In the genomic region with DNA sequence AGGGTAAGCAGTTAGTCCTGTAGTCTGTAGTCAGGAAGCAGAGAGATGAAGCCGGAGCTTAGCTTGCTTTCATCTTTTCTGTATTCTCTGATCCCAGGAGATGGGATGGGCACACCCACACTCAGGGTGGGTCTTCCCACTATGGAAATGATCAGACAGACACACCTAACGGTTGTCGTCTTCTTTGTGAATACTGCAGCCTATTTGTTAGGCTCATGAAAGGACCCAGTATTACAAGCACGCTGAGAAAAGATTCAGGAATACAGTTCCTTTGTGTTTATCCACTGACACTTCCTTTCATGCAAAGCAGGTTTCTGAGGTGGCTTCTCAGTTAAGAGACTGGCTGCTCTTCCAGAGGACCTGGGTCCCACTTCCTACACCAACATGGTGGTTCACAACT, we compare ENCODE assay signal across 32 mouse cellular contexts. TPM values are rescaled to one million over a fixed set of nuclear protein-coding genes. Genes with fewer than 3 reads are reported as not detected.
"Had no signal": no experiment of that assay in that cellular context is flagged by ENCODE, and none has a peak within 500 bp of the region (broad histone marks: within the 10 kb centered on the region; RNA-seq: fewer than 3 reads in every experiment).

No protein-coding gene starts in this region.

- DNase-seq: kidney, adult 18-20 months; kidney, adult 9 months; kidney, postnatal 25 days; layer of hippocampus, adult 9-11 months; left cerebral cortex, postnatal 4 days; liver, embryonic 13.5 days; lung, adult 2 months; thymus, adult 18-20 months; thymus, postnatal 36 days had no signal

- H3K4me2 ChIP-seq: limb, embryonic 12.5 days; limb, embryonic 15.5 days; liver, embryonic 13.5 days; midbrain, embryonic 12.5 days; neural tube, embryonic 13.5 days had no signal

- H3K9me3 ChIP-seq: limb, embryonic 12.5 days; limb, embryonic 15.5 days; liver, embryonic 13.5 days; midbrain, embryonic 12.5 days; neural tube, embryonic 13.5 days had no signal

- ATAC-seq: midbrain, embryonic 16.5 days had no signal

- H3K36me3 ChIP-seq: limb, embryonic 12.5 days; limb, embryonic 15.5 days; liver, embryonic 13.5 days; midbrain, embryonic 12.5 days; neural tube, embryonic 13.5 days had no signal

- H3K4me1 ChIP-seq: limb, embryonic 12.5 days; limb, embryonic 15.5 days; midbrain, embryonic 12.5 days had no signal

- H3K4me3 ChIP-seq: layer of hippocampus, adult 2 months; limb, embryonic 12.5 days; limb, embryonic 15.5 days; liver, embryonic 13.5 days; midbrain, embryonic 12.5 days; myocyte; neural tube, embryonic 13.5 days had no signal

- H3K9ac ChIP-seq: limb, embryonic 12.5 days; limb, embryonic 15.5 days; liver, embryonic 13.5 days; midbrain, embryonic 12.5 days; neural tube, embryonic 13.5 days had no signal

- H3K27me3 ChIP-seq: limb, embryonic 12.5 days; limb, embryonic 15.5 days; liver, embryonic 13.5 days; midbrain, embryonic 12.5 days; neural tube, embryonic 13.5 days had no signal

- H3K27ac ChIP-seq: kidney, postnatal 0 days; layer of hippocampus, adult 2 months; limb, embryonic 12.5 days; limb, embryonic 15.5 days; liver, embryonic 13.5 days; macrophage; midbrain, embryonic 12.5 days; neural tube, embryonic 13.5 days had no signal

RNA-seq across cellular contexts. Expression of a gene that starts 4.1 kb away (rescaled TPM):
- total RNA-seq: layer of hippocampus, adult 2 months; layer of hippocampus, postnatal 25 days; left cerebral cortex, adult 18-20 months; left cerebral cortex, postnatal 10 days; left cerebral cortex, postnatal 4 days; neutrophil, adult 5-6 weeks had no signal
- polyA plus RNA-seq: kidney, postnatal 0 days; large intestine, adult 2 months; limb, embryonic 12.5 days; lung, embryonic 16.5 days; macrophage; midbrain, embryonic 12.5 days; midbrain, embryonic 16.5 days; myocyte; neural tube, embryonic 13.5 days; small intestine, adult 2 months; spleen, adult 2 months; testis, adult 2 months; urinary bladder, adult 2 months had no signal

RNA-seq across cellular contexts. Expression of a gene that starts 39.9 kb away (rescaled TPM):
- total RNA-seq: layer of hippocampus, adult 2 months; layer of hippocampus, postnatal 25 days; left cerebral cortex, adult 18-20 months; left cerebral cortex, postnatal 10 days had no signal
- polyA plus RNA-seq: kidney, postnatal 0 days; large intestine, adult 2 months; limb, embryonic 12.5 days; limb, embryonic 15.5 days; liver, embryonic 13.5 days; liver, embryonic 16.5 days; lung, adult 2 months; lung, embryonic 16.5 days; macrophage; midbrain, embryonic 12.5 days; myocyte; neural tube, embryonic 13.5 days; small intestine, adult 2 months; spleen, adult 2 months; stomach, embryonic 16.5 days had no signal

RNA-seq across cellular contexts. Expression of a gene that starts 41.0 kb away (rescaled TPM):
- total RNA-seq: layer of hippocampus, postnatal 25 days; megakaryocyte, adult 5-6 weeks; monocyte, adult 5-6 weeks; neutrophil, adult 5-6 weeks had no signal
- polyA plus RNA-seq: limb, embryonic 12.5 days; macrophage; midbrain, embryonic 12.5 days; midbrain, embryonic 16.5 days; myocyte; neural tube, embryonic 13.5 days; spleen, adult 2 months; urinary bladder, adult 2 months had no signal
